Mouse (Mus musculus): ENCODE data around the gene Igsf23. TPM values are rescaled to one million over a fixed set of nuclear protein-coding genes. Genes with fewer than 3 reads are reported as not detected.

Igsf23 gene
- total RNA-seq, 2 experiments from 2014 or later, result not detected

Other genes starting within 250 kb of the Igsf23 start
- 100 to 1,000 TPM; 116 to 122 TPM for gene Tomm40, start 235.3 kb downstream of the Igsf23 start, total RNA-seq (2021)
- 1 to 10 TPM; 6.7 to 8.6 TPM for gene Nectin2, start 200.3 kb downstream of the Igsf23 start, total RNA-seq (2021)
- gene Bcam, start 179.7 kb downstream of the Igsf23 start, total RNA-seq (2021), result 10 to 100 TPM; 18.6 to 19.1 TPM
- gene Cblc, start 153.9 kb downstream of the Igsf23 start, total RNA-seq (2021), result not detected
- 1 to 10 TPM in 1 of 2 experiments, under 1 TPM in 1; 0.91 to 1.1 TPM for gene Bcl3, start 128.0 kb downstream of the Igsf23 start, total RNA-seq (2021)
- gene Gm19345, start 98.8 kb downstream of the Igsf23 start, total RNA-seq (2021), result 1 to 10 TPM; 2.0 to 2.4 TPM
- not detected for gene Ceacam16, start 89.5 kb downstream of the Igsf23 start, total RNA-seq (2021)
- not detected for gene Ceacam19, start 62.8 kb downstream of the Igsf23 start, total RNA-seq (2021)
- 10 to 100 TPM; 13.0 to 15.7 TPM for gene Pvr, start 29.6 kb downstream of the Igsf23 start, total RNA-seq (2021)
- gene Ceacam20, start 14.7 kb upstream of the Igsf23 start, total RNA-seq (2021), result not detected
- gene Nlrp9b, start 40.7 kb upstream of the Igsf23 start, total RNA-seq (2021), result not detected
- gene Vmn1r91, start 148.9 kb upstream of the Igsf23 start, total RNA-seq (2021), result not detected
- gene Gm16442, start 171.8 kb upstream of the Igsf23 start, total RNA-seq (2021), result not detected
- not detected for gene Vmn1r93, start 188.3 kb upstream of the Igsf23 start, total RNA-seq (2021)
- not detected for gene Vmn1r94, start 217.6 kb upstream of the Igsf23 start, total RNA-seq (2021)
- not detected for gene Vmn1r95, start 243.0 kb upstream of the Igsf23 start, total RNA-seq (2021)

Data from left cerebral cortex, adult 18-20 months (tissue).